Mouse (Mus musculus) small intestine, adult 2 months (tissue): Measurements from ENCODE around the gene Fam149a. TPM values are rescaled to one million over a fixed set of nuclear protein-coding genes. Genes with fewer than 3 reads are reported as not detected.

ENCODE experiments used
- H3K27ac ChIP-seq: fragments of 200-500 bp; 2 replicates; pipeline ENCODE4 v1.5.1; 2012; ENCODE audit warnings: low read depth, low read length, control low read depth, inconsistent platforms; ENCODE audit not compliant: insufficient read depth
- H3K27me3 ChIP-seq: fragments of 200-500 bp; 2 replicates; pipeline ENCODE4 v1.6.1; 2012; ENCODE audit warnings: mild to moderate bottlenecking, moderate library complexity, low read length, inconsistent platforms; ENCODE audit not compliant: control insufficient read depth, insufficient read depth
- H3K36me3 ChIP-seq: fragments of 200-500 bp; 2 replicates; pipeline ENCODE4 v1.6.1; 2012; ENCODE audit warnings: mild to moderate bottlenecking, low read length, control low read depth, inconsistent platforms; ENCODE audit not compliant: control insufficient read depth, insufficient read depth
- H3K4me1 ChIP-seq: fragments of 200-500 bp; 2 replicates; pipeline ENCODE4 v1.6.1; 2012; ENCODE audit warnings: low read length, inconsistent platforms, mixed read lengths; ENCODE audit not compliant: control insufficient read depth, insufficient read depth, insufficient read length
- H3K4me3 ChIP-seq: fragments of 200-500 bp; 2 replicates; pipeline ENCODE4 v1.5.1; 2012; ENCODE audit warnings: low read depth, mild to moderate bottlenecking, control low read depth, inconsistent platforms, low read length, moderate library complexity
- CTCF ChIP-seq: fragments of 200-500 bp; IDR thresholded peaks from 2 replicates; pipeline ENCODE4 v1.5.1; 2012; ENCODE audit warnings: low read depth, mild to moderate bottlenecking, control low read depth, inconsistent platforms, low read length, moderate library complexity, mixed read lengths; ENCODE audit not compliant: insufficient replicate concordance, insufficient read length; ENCODE audit errors: extremely low read depth
- POLR2A ChIP-seq: fragments of 200-500 bp; IDR thresholded peaks from 2 replicates; pipeline ENCODE4 v1.6.1; 2012; ENCODE audit warnings: low read depth, mild to moderate bottlenecking, control low read depth, inconsistent platforms, low read length, moderate library complexity
- WGBS: fragments of 180-500 bp; shearing (Covaris S2); methylation state at CpG from one replicate; pipeline ENCODE4 v1.1.7; 2018; 5-methylcytosine and 5-hydroxymethylcytosine counted together
- polyA plus RNA-seq: library from polyadenylated mRNA; depleted of rRNA; stranded (reverse); fragments of >200 nt; gene quantifications from 2 replicates; pipeline ENCODE4 v1.2.3, GENCODE M21; 2012; rRNA removed

Fam149a gene
- polyA plus RNA-seq, 1 experiment: 1.7 TPM

- no peaks in the 10 kb centered on the region for H3K27me3 ChIP-seq
- 83% methylated on average over 4 of the region's 4 CpGs for WGBS
These were observed 71.1 kb downstream of the Fam149a start for GRCm38 (mm10) chr8:45310967-45311366.

GRCm38 (mm10) chr8:45308366-45308765 is 73.7 kb downstream of the Fam149a start, which contains the start of gene Gm45753:
Gm45753 (minus strand) TSS chr8:45308466.
- WGBS: 90% methylated on average over 13 of the region's 13 CpGs
- peaks cover 56% of the 10 kb centered on the region for H3K36me3 ChIP-seq
- H3K27ac ChIP-seq: no peak within 1 kb of the TSS

More at GRCm38 (mm10) chr8:45310967-45311366, 71.1 kb downstream of the Fam149a start:
- no peak overlapping the region for H3K4me3 ChIP-seq
- no peaks in the 10 kb centered on the region for H3K4me1 ChIP-seq
- peaks cover 56% of the 10 kb centered on the region for H3K36me3 ChIP-seq
- no peak overlapping the region for H3K27ac ChIP-seq
- TF ChIP-seq CTCF: no peak
- TF ChIP-seq POLR2A: no peak

GRCm38 (mm10) chr8:45305479-45305878 is 76.6 kb downstream of the Fam149a start:
- H3K4me1 ChIP-seq: no peaks in the 10 kb centered on the region
- WGBS: 84% methylated on average over 1 of the region's 1 CpGs
- TF ChIP-seq CTCF: no peak
- no peak for TF ChIP-seq POLR2A
- no peak overlapping the region for H3K4me3 ChIP-seq
- no peaks in the 10 kb centered on the region for H3K27me3 ChIP-seq
- peaks cover 42% of the 10 kb centered on the region for H3K36me3 ChIP-seq
- H3K27ac ChIP-seq: no peak overlapping the region

More at GRCm38 (mm10) chr8:45308366-45308765, 73.7 kb downstream of the Fam149a start, which contains the start of gene Gm45753:
- Histone ChIP-seq H3K27me3 (no peaks in the 10 kb centered on the region), H3K4me3 (no peak within 1 kb of the TSS), H3K4me1 (no peaks in the 10 kb centered on the region)
- TF ChIP-seq CTCF (no peak), POLR2A (no peak)

GRCm38 (mm10) chr8:45304354-45304753 is 77.7 kb downstream of the Fam149a start:
- Histone ChIP-seq H3K27me3 (no peaks in the 10 kb centered on the region), H3K4me3 (no peak overlapping the region), H3K36me3 (peaks cover 32% of the 10 kb centered on the region), H3K4me1 (no peaks in the 10 kb centered on the region), H3K27ac (no peak overlapping the region)
- TF ChIP-seq POLR2A (no peak), CTCF (no peak)
- 85% methylated on average over 3 of the region's 3 CpGs for WGBS

GRCm38 (mm10) chr8:45302390-45302789 is 79.7 kb downstream of the Fam149a start:
- no peaks in the 10 kb centered on the region for H3K27me3 ChIP-seq
- no peak overlapping the region for H3K27ac ChIP-seq
- 84% methylated on average over 8 of the region's 8 CpGs for WGBS
- H3K4me3 ChIP-seq: no peak overlapping the region
- no peaks in the 10 kb centered on the region for H3K4me1 ChIP-seq
- H3K36me3 ChIP-seq: peaks cover 18% of the 10 kb centered on the region
- TF ChIP-seq CTCF (no peak), POLR2A (no peak)

- Histone ChIP-seq H3K36me3 (no peaks in the 10 kb centered on the region), H3K4me1 (no peaks in the 10 kb centered on the region), H3K27me3 (no peaks in the 10 kb centered on the region), H3K4me3 (no peak overlapping the region), H3K27ac (no peak overlapping the region)
- TF ChIP-seq POLR2A (no peak), CTCF (no peak)
- WGBS: 91% methylated on average over 6 of the region's 6 CpGs
These were observed 86.8 kb downstream of the Fam149a start for GRCm38 (mm10) chr8:45295276-45295675.

- no peaks in the 10 kb centered on the region for H3K4me1 ChIP-seq
- no peak within 1 kb of the TSS for H3K4me3 ChIP-seq
- H3K27ac ChIP-seq: no peak within 1 kb of the TSS
- no peaks in the 10 kb centered on the region for H3K27me3 ChIP-seq
- TF ChIP-seq CTCF (no peak), POLR2A (no peak)
- 59% methylated on average over 7 of the region's 7 CpGs for WGBS
- no peaks in the 10 kb centered on the region for H3K36me3 ChIP-seq
These were observed 87.4 kb downstream of the Fam149a start, which contains the start of gene Klkb1 for GRCm38 (mm10) chr8:45294687-45295086. Klkb1 (minus strand) TSS chr8:45294859.

- Histone ChIP-seq H3K36me3 (no peaks in the 10 kb centered on the region), H3K27ac (no peak overlapping the region), H3K4me1 (no peaks in the 10 kb centered on the region), H3K4me3 (no peak overlapping the region), H3K27me3 (no peaks in the 10 kb centered on the region)
- WGBS: 86% methylated on average over 2 of the region's 2 CpGs
- TF ChIP-seq POLR2A (no peak), CTCF (no peak)
These were observed 90.3 kb downstream of the Fam149a start for GRCm38 (mm10) chr8:45291790-45292189.

Other genes with a start within 250 kb of the Fam149a start
- gene F11, start 120.3 kb downstream of the Fam149a start, polyA plus RNA-seq: not detected in 2 replicates
- gene Klkb1, start 87.4 kb downstream of the Fam149a start, polyA plus RNA-seq: 0.01 and 0.25 TPM in 2 replicates
- not detected in 2 replicates for gene Gm45753, start 73.8 kb downstream of the Fam149a start, polyA plus RNA-seq
- gene Cyp4v3, start 49.1 kb downstream of the Fam149a start, polyA plus RNA-seq: 6.4 and 37.4 TPM in 2 replicates
- 1.6 and 3.5 TPM in 2 replicates for gene Tlr3, start 28.8 kb upstream of the Fam149a start, polyA plus RNA-seq
- 5.1 and 5.7 TPM in 2 replicates for gene Sorbs2, start 125.5 kb upstream of the Fam149a start, polyA plus RNA-seq